Mouse (Mus musculus) spleen, postnatal 14 days (tissue): ENCODE measurements around the gene Ccl17.

Experiments
- DNase-seq, 2 experiments: peaks; one replicate each; pipeline ENCODE4 v3.0.0; 2021 to 2022; ENCODE audit warnings: low spot score in 2 of 2

Gene Ccl17

GRCm38 (mm10) chr8:94789256-94789955 is 20.8 kb upstream of the Ccl17 start:
- no peak for DNase-seq

GRCm38 (mm10) chr8:94794368-94794767 is 15.9 kb upstream of the Ccl17 start:
- DNase-seq: no peak

DNA sequence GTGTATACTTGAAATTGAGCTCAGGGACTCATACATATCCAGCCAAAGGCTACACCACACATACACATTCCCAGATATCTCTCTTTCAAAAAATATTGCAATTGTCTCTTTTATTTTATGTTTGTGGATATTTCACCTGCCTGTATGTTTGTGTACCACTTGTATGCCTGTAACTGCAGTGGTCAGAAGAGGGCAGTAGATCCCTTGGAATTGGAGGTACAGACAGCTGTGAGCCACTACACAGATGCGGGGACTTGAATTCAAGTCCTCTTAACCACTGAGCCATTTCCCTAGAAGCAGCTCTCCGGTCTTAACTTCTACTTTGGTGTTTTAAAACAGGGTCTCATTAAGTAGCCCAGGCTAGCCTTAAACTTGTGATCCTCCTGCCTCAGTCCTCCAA is 15.5 kb upstream of the Ccl17 start:
- no peak for DNase-seq

DNA sequence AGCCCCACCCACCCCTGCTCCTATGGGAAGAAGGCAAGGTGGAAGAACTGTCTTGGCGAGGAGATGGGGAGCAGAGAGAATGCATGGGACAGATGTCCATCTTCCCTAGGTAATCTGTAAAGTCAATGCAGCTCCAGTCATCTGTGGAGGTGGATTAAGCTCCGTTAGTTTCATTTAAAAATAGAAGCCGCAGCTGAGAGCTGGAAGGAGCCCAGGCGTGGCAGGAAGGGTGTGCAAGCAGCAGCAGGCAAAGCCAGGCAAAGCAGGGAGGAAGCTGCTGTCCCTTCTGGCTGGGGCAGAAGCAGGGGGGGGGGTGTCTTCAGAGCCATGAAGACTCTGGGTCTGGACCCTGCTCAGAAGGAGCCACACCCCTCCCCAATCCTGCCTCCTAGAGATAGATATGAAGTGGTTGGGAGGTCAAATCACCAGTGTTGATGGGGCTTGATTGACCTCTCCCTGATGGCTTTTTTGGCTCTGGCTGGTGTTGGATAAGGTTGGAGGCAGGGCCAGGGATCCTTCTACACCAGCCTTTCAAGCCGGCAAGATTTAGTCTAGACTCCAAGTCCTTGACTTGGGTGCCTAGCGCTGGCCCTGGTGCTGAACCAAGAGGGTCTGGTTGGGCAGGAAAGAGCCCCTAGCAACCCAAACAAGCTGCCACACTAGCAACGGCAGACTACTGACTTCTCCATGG is 9.8 kb upstream of the Ccl17 start:
- no peak for DNase-seq

DNA sequence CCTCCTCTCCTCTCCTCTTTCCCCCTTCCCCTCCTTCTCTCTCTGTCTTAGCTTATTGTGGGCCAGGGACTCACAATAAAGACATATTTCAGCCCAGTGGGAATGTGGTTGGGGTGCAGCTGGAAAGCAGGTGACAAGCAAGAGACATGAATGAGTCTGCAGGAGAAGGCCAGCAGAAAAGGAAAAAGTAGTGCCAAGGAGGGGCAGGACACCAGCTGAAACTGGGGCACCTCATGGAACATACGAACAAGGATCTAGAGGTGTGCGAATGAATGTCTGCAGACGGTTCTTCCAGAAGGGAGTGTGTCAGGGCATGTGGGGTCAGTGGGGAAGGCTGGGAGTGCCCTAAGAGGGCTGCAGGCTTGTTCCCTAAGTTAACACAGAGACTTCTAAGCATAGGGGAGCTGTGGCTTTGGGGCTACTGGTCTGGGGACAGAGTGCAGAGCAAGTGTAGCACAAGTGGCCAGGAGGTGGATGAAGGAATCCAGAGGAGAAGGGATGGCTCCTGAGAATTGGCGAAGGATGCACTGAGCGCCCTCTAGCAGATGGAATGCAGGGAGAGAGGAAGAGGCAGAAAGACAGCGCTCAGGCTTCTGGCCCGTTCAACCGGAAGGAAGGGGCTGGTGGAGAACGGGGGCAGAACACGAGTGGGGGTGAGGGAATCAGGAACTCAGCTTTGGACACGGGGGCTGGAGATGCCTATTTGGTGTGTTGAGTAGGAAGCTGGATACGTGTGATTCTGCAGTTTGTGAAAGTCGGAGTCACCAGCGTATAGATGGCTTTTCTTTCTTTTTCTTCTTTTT is 8.8 kb upstream of the Ccl17 start:
- no peak for DNase-seq

GRCm38 (mm10) chr8:94802375-94802774 is 7.9 kb upstream of the Ccl17 start:
- DNase-seq: no peak

- no peak for DNase-seq
Measured at GRCm38 (mm10) chr8:94803551-94803950, 6.7 kb upstream of the Ccl17 start.

DNA sequence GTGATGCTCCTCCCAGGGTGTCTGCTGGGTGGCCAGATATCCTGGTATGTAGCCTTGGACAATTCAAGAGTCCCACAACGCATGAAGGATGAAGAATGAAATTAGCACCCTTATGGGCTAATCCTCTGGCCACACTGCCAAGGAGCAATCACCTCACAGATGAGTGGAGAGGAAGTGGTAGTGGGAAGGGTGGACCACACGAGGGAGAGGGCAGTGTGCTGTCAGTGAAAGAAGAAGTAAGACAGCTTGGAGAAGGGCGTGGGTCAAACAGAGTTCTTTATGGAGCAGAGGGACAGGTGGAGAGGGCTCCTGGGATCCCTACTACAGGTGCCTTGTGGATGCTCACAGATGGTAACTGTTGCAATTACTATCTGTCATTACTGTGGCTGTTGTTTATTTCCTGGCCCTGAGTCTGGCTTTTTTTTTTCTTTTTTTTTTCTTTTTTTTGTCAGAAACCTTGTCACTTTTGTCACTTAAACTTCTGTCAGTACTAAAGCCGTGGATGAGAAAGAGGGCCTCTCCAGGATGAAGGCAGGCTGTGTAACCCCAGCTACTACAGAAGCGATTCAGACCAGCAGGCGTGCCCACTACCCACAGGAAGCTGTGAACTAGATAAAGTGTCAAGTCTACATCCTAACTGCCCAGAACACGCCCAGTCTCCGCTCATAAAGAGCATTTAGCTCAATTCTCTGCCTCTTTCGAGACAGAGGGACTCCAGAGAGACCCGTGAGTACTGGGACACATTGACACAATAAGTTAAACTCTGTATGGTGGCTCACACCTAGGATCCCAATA is 5.5 kb upstream of the Ccl17 start:
- DNase-seq: no peak

GRCm38 (mm10) chr8:94805811-94806210 is 4.4 kb upstream of the Ccl17 start:
- DNase-seq: no peak

- no peak for DNase-seq
Measured at GRCm38 (mm10) chr8:94807506-94807905, 2.7 kb upstream of the Ccl17 start.

GRCm38 (mm10) chr8:94808372-94808771 is 1.9 kb upstream of the Ccl17 start:
- DNase-seq: no peak

DNA sequence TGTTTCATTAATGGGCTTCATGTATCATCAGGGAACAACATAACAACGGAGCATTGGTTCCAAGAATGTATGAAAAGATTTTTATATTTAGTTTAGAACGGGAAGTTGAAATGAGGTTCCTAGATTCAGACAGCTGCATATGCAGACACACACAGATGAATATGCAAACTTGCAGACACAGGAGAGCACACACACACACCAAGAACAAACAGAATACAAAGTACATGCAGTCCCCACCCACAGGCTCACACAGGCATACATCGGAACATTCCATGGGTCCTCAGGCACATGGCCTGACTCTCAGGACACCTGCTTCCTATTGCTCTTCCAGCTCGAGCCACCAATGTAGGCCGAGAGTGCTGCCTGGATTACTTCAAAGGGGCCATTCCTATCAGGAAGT is 602 bp downstream of the Ccl17 start:
- DNase-seq: no peak

DNA sequence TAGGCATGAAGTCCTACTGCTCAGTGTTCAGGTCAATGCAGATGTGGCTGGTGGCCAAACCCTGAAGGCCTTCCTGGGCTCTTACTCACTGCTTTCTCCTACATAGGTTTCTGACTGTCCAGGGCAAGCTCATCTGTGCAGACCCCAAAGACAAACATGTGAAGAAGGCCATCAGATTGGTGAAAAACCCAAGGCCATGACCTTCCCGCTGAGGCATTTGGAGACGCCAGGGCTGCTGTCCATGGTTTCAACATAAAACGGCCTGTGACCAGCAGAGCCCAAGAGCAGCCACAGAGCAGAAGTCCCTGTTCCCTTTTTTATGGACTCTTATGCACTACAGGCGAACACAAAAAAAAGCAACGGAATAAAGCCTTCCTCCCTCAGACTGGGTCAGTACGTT is 1.4 kb downstream of the Ccl17 start:
- DNase-seq: no peak

DNA sequence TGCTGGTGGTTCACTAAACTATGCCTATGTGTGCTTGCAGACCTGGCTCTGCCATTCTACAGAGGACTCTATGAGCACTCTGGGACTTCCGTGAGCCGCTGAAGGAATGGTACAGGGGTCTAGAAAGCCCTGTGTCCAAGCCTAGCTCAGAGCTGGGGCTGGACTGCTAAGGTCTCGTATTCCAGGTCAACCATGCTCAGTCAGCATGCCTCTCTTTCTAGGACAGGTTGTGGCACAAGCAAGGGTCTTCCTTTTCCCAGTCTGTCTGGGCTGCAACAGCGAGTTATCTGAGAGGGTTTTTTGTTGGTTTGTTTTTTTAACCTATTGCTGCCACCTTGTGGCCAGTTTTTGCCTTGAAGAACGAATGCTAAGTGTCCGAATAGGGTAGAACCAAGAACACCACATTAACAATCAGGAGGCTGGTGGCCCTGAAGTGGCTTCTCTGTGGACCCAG is 2.4 kb downstream of the Ccl17 start:
- peak; percentile 71 to 87 for DNase-seq

GRCm38 (mm10) chr8:94814556-94814955 is 4.3 kb downstream of the Ccl17 start:
- peak in 1 of 2 experiments; percentile 32 for DNase-seq

GRCm38 (mm10) chr8:94817933-94818332 is 7.7 kb downstream of the Ccl17 start:
- no peak for DNase-seq

DNA sequence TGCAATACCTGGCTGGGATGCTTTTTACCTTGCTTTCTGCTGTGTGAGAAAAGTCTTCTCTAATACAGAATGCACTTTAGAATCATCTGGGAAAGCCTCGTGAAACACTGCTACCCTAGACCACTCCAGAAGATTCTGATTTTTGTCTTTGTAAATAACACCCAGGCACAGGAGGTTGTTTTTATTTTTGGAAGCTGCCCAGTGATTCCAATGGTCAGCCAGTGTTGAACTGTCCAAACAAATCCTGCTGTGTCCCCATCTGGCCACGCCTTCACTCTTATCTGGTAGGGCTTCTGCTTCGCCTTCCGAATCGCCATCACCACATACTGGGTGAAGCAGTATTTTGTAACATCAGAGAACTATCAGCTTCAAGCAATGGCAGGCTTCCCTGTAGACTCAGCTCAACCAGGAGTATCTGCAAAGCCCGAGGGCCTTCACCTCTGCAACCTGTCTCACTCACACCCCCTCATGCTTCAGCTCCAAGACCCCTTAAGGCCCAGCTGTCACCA is 9.5 kb downstream of the Ccl17 start:
- no peak for DNase-seq

GRCm38 (mm10) chr8:94820553-94820952 is 10.3 kb downstream of the Ccl17 start:
- DNase-seq: no peak

DNA sequence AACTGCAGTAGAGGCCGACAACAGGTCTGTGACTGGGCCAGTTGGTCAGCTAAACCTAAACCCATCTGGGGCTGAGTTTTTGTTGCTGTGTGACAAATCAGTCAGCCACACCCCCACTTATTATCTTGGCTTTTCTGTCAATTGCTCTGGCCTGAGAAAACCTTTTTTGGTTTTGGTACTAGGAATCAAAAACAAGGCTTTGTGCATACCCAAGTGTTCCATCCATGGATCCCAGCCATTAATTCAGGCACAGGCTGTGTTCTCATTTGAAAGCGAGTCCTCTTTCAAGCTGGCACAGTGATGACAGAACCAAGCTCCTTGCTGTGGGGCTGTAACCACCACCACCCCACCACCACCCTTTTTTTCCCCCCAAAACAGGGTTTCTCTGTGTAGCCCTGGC is 11.1 kb downstream of the Ccl17 start:
- no peak for DNase-seq

DNA sequence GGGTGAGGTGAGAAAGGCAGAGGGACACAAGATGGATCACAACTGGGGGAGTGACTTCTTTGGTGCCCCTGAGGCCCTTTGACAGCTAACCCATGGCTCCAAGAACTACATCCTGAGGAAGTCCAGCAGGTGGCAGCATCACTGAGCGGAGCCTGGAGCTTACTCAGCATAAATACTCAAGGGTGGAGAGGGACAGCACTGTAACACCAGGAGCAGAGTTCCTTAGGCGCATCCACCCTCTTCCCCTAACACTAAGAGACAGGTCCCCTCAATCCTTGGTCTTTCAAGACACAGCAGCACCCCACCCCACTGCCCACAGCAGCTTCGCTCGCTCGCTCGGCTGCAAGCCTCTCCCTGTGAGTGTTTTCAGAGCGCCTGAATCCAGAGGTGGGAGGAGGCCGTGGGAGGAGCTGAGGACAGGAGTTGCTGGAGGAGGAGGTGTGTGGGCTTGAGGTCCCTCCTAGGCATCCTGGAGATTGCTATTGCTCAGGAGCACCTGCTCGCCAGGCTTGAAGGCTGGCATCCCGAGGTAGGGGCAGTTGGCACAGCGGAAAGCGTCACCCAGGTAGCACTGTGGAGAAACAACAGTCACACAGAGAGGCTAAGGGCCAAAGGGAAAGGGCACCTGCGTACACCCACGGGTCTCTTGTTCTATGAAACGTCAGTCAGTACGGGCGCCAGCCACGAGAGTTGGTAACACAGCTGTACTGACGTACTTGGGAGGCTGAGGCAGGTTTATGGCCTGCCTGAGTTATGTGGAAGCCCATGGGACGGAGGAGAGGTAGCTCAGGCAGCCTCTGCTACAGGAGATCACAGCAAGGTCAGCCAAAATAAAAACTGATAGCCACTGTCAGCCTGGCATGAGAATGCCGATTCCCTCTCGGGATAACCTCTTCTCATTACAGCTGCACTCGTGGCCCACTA is 12.6 kb downstream of the Ccl17 start:
- DNase-seq: peak; percentile 34 to 54
